Mouse (Mus musculus): ENCODE data around the gene Gm16181. TPM values are rescaled to one million over a fixed set of nuclear protein-coding genes. Genes with fewer than 3 reads are reported as not detected.

Gene Gm16181
- polyA plus RNA-seq, 1 experiment from 2014 or later: 0.41 TPM

GRCm38 (mm10) chr17:35257824-35258491, 37.3 kb downstream of the Gm16181 start:
- Histone ChIP-seq H3K4me1 (peaks cover 9% of the 10 kb centered on the region), H3K4me2 (peak overlapping the region; percentile 40), H3K9ac (peak overlapping the region; percentile 29; the same call in 1 of the 2 replicates), H3K9me3 (no peaks in the 10 kb centered on the region), H3K4me3 (replicated peaks) (0 out of 2 replicates have a peak overlapping the region, but pooled peaks have one; percentile 15), H3K27me3 (peaks cover 32% of the 10 kb centered on the region), H3K27ac (no peak overlapping the region), H3K36me3 (replicated peaks) (peaks cover 19% of the 10 kb centered on the region)
- 14% methylated on average over 17 of the region's 17 CpGs for WGBS
- peak; percentile 2; the same call in 1 of the 2 replicates for ATAC-seq (ENCODE audit: low FRiP score)

DNA sequence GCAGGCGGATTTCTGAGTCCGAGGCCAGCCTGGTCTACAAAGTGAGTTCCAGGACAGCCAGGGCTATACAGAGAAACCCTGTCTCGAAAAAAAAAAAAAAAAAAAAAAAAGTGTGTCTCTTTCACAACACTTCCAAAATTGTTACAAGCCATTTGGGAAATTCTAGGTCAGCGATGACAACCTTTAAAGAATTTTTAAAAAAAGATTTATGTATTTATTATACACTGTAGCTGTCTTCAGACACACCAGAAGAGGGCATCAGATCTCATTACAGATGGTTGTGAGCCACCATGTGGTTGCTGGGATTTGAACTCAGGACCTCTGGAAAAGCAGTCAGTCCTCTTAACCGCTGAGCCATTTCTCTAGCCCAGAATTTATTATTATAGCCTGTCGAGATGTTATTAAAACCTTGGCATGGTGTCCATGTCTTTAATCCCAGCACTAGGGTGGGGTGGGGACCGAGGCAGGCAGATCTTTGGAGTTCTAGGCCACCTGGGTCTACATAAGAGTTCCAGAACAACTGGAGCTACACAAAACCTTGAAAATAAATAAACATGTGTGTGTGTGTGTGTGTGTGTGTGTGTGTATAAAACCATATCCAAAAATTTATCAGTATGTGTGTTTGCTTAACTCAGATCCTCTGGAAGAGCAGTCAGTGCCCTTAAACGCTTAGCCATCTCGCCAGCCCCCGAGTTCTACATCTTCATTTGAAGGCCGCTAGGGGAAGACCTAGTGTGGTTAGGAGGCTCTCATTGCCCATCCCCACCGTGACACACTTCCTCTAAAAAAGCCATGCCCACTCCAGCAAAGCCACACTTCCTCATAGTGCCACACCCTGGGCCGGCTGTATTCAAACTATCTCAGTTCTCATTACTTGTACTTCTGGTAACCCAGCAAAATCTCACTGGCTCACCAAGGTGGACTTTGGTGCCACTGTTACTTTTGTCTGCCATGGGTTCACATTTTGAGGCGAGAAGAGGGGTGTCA, 38.2 kb downstream of the Gm16181 start:
- WGBS: 65% methylated on average over 13 of the region's 14 CpGs
- ATAC-seq (ENCODE audit: low FRiP score): no peak
- H3K27ac ChIP-seq: no peak overlapping the region
- no peak overlapping the region for H3K9ac ChIP-seq
- peaks cover 10% of the 10 kb centered on the region for H3K4me1 ChIP-seq
- no peak overlapping the region for H3K4me3 ChIP-seq (replicated peaks)
- H3K27me3 ChIP-seq: peaks cover 37% of the 10 kb centered on the region
- peak overlapping the region; percentile 40; the same call in 1 of the 2 replicates for H3K4me2 ChIP-seq
- H3K36me3 ChIP-seq (replicated peaks): peaks cover 11% of the 10 kb centered on the region
- H3K9me3 ChIP-seq: no peaks in the 10 kb centered on the region

DNA sequence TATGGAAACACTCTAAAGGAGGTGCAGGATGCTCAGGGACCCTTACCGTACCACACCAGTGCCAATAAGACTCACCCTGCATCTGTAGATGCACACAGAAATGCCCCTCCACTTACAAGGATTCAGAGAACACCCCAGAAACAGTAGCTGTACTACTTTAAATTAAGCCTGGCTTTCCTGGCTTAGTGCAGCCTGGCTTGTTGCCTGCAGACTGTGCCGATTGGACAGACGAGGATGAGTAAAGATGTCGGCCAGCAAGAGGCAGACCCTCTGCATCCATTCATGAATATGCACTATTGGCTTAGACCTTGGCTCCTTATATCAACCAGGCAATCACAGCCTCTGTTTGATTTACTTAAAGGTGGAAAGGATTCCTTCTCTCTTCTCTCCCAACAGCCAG, 39.0 kb downstream of the Gm16181 start:
- Histone ChIP-seq H3K27ac (no peak overlapping the region), H3K9me3 (no peaks in the 10 kb centered on the region), H3K4me1 (peaks cover 13% of the 10 kb centered on the region), H3K4me3 (replicated peaks) (no peak overlapping the region), H3K9ac (no peak overlapping the region), H3K36me3 (replicated peaks) (peaks cover 3% of the 10 kb centered on the region; the same call in 1 of the 2 replicates), H3K4me2 (no peak overlapping the region), H3K27me3 (peaks cover 45% of the 10 kb centered on the region)
- 79% methylated on average over 4 of the region's 4 CpGs for WGBS
- no peak for ATAC-seq (ENCODE audit: low FRiP score)

DNA sequence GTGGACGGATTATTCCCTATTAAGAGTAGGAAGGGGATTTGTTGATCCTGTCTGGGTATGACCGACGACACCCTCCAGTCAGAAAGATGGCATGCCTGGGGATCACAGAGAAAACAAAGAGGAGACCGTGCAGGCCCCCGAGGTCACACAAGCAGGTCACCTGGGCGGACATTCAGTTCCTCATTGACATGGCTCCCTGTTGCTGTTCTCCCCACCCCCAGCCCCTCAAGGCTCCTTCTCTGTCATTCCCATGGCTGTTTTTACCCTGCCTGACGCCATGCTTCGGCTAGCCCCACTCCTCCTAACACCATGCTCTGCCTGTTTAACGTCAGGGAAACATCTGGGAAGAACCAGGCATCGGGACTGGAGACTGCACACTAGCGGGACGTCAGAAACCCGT, 41.0 kb downstream of the Gm16181 start:
- H3K27me3 ChIP-seq: peaks cover 43% of the 10 kb centered on the region

GRCm38 (mm10) chr17:35262664-35263522, 42.3 kb downstream of the Gm16181 start, which contains the start of gene H2-D1:
TSS of gene H2-D1 (plus strand) at chr17:35262730.
- ATAC-seq (ENCODE audit: low FRiP score): peak; percentile 96
- 1% methylated on average over 73 of the region's 73 CpGs for WGBS
- Histone ChIP-seq H3K4me1 (peaks cover 12% of the 10 kb centered on the region), H3K9me3 (no peaks in the 10 kb centered on the region), H3K27ac (no peak within 1 kb of the TSS), H3K4me3 (replicated peaks) (peak within 1 kb of the TSS; percentile 75), H3K27me3 (peaks cover 38% of the 10 kb centered on the region), H3K9ac (peak within 1 kb of the TSS; percentile 72), H3K36me3 (replicated peaks) (no peaks in the 10 kb centered on the region), H3K4me2 (peak within 1 kb of the TSS; percentile 96)

More for the DNA sequence above, 41.0 kb downstream of the Gm16181 start:
- ATAC-seq (ENCODE audit: low FRiP score): no peak
- Histone ChIP-seq H3K4me1 (peaks cover 13% of the 10 kb centered on the region), H3K4me2 (no peak overlapping the region), H3K9ac (no peak overlapping the region), H3K27ac (no peak overlapping the region), H3K4me3 (replicated peaks) (no peak overlapping the region), H3K36me3 (replicated peaks) (no peaks in the 10 kb centered on the region), H3K9me3 (no peaks in the 10 kb centered on the region)
- 76% methylated on average over 13 of the region's 13 CpGs for WGBS

DNA sequence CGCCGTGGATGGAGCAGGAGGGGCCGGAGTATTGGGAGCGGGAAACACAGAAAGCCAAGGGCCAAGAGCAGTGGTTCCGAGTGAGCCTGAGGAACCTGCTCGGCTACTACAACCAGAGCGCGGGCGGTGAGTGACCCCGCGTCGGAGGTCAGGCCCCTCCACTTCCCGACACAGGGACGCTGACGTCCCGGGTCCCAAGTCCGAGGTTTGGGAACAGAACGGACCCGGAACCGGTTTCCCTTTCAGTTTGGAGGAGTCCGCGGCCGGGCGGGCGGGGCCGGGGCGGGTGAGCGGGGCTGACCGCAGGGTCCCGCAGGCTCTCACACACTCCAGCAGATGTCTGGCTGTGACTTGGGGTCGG, 42.9 kb downstream of the Gm16181 start:
- 0 out of 2 replicates have a peak, but pooled peaks have one; percentile 18 for ATAC-seq (ENCODE audit: low FRiP score)
- Histone ChIP-seq H3K9ac (peak overlapping the region; percentile 72), H3K4me2 (peak overlapping the region; percentile 96), H3K4me3 (replicated peaks) (peak overlapping the region; percentile 75), H3K27me3 (peaks cover 38% of the 10 kb centered on the region), H3K9me3 (no peaks in the 10 kb centered on the region), H3K27ac (no peak overlapping the region), H3K36me3 (replicated peaks) (no peaks in the 10 kb centered on the region), H3K4me1 (peaks cover 9% of the 10 kb centered on the region)
- WGBS: 1% methylated on average over 28 of the region's 31 CpGs

DNA sequence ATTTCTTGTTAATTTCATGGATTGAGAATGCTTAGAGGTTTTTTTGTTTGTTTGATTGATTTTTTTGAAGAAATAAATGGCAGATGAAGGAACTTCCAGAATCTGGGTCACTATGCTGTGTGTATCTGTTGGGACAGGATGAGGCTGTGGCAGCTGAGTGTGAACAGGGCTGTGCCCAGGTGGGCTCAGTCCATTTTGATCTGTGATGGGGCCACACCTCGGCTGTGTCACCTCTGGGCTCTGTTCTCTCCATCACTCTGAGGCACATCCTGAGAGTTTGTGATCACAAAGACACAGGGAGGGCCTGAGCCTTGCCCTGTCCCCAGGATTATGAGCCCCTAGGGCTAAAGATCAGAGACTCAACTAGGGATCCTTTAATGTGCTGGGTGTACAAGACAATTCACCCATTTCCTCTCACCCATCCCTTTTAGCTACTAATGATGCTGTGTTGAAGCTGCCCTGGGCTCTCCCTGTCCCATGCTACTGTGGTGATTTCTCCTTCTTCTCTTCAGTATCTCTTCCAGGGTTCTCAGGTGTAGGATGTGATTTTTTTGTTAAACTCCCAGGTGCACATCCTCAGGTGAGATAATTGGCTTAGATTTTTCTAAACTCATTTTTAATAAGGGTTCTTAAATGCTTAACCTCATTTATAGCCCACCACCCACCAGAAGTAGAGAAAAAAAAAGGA, 46.9 kb downstream of the Gm16181 start:
- no peak for ATAC-seq (ENCODE audit: low FRiP score)
- H3K27ac ChIP-seq: no peak overlapping the region
- 75% methylated on average over 1 of the region's 1 CpGs for WGBS
- H3K27me3 ChIP-seq: peaks cover 20% of the 10 kb centered on the region
- no peak overlapping the region for H3K9ac ChIP-seq
- H3K4me1 ChIP-seq: peaks cover 7% of the 10 kb centered on the region
- no peaks in the 10 kb centered on the region for H3K9me3 ChIP-seq
- no peak overlapping the region for H3K4me2 ChIP-seq
- no peak overlapping the region for H3K4me3 ChIP-seq (replicated peaks)
- H3K36me3 ChIP-seq (replicated peaks): no peaks in the 10 kb centered on the region

- Histone ChIP-seq H3K9ac (no peak overlapping the region), H3K27me3 (0 out of 2 replicates have a peak, but pooled peaks cover 4% of the 10 kb centered on the region), H3K4me1 (no peaks in the 10 kb centered on the region), H3K4me3 (replicated peaks) (no peak overlapping the region), H3K27ac (no peak overlapping the region), H3K36me3 (replicated peaks) (no peaks in the 10 kb centered on the region), H3K4me2 (no peak overlapping the region), H3K9me3 (no peaks in the 10 kb centered on the region)
- 19% methylated on average over 3 of the region's 3 CpGs for WGBS
- ATAC-seq (ENCODE audit: low FRiP score): no peak
Observed at GRCm38 (mm10) chr17:35269653-35270347, 49.2 kb downstream of the Gm16181 start.

DNA sequence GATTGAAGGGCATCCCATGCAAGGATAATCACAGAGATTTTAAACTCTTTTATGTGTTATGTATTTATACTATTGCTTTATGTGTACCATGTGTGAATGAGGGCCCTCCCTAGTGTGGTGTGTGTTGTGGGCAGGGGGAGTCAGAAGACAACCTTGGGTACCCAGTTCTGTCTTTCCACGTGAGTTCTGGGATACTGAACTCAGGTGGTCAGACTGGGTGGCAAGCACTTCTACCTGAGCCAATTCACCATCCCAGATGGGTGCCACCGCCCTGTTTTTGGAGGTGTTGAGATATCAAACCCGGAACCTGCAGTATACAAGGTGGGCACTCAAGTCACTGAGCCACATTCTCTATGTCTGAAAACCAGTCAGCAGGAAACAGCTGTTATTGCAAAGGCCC, 51.6 kb downstream of the Gm16181 start:
- peaks cover 18% of the 10 kb centered on the region for H3K27me3 ChIP-seq
- H3K9ac ChIP-seq: no peak overlapping the region
- H3K27ac ChIP-seq: no peak overlapping the region
- no peak for ATAC-seq (ENCODE audit: low FRiP score)
- WGBS: 73% methylated on average over 3 of the region's 3 CpGs
- H3K9me3 ChIP-seq: no peaks in the 10 kb centered on the region
- H3K4me3 ChIP-seq (replicated peaks): no peak overlapping the region
- H3K4me2 ChIP-seq: no peak overlapping the region
- no peaks in the 10 kb centered on the region for H3K4me1 ChIP-seq
- no peaks in the 10 kb centered on the region for H3K36me3 ChIP-seq (replicated peaks)
